Mouse (Mus musculus): ENCODE data around the gene Nptn.
"Not testable (repeated sequence)": the region's sequence is repeated elsewhere in the genome, so short reads cannot be mapped to it uniquely, and the experiment has no call there.

Gene Nptn

GRCm38 (mm10) chr9:58557457-58558455 lies 24.3 kb upstream of the Nptn start:
- DNase-seq (ENCODE audit: inconsistent age in 2 of 2, low spot score in 1 of 2) = peak in 1 of 2 experiments; percentile 39

- DNase-seq (ENCODE audit: inconsistent age in 2 of 2, low spot score in 1 of 2) = no peak
Measured at GRCm38 (mm10) chr9:58560211-58560610, 21.8 kb upstream of the Nptn start.

- DNase-seq (ENCODE audit: inconsistent age in 2 of 2, low spot score in 1 of 2) = not testable (repeated sequence)
Measured at GRCm38 (mm10) chr9:58565945-58566344, 16.1 kb upstream of the Nptn start.

GRCm38 (mm10) chr9:58567682-58568081 lies 14.4 kb upstream of the Nptn start:
- no peak for DNase-seq (ENCODE audit: inconsistent age in 2 of 2, low spot score in 1 of 2)

GRCm38 (mm10) chr9:58571001-58571400 lies 11.0 kb upstream of the Nptn start:
- no peak for DNase-seq (ENCODE audit: inconsistent age in 2 of 2, low spot score in 1 of 2)

- peak; percentile 84 to 96 for DNase-seq (ENCODE audit: inconsistent age in 2 of 2, low spot score in 1 of 2)
Measured at GRCm38 (mm10) chr9:58578669-58579068, 3.4 kb upstream of the Nptn start.

- peak in 1 of 2 experiments; percentile 49 for DNase-seq (ENCODE audit: inconsistent age in 2 of 2, low spot score in 1 of 2)
Measured at GRCm38 (mm10) chr9:58580453-58581195, 1.4 kb upstream of the Nptn start.

GRCm38 (mm10) chr9:58581283-58581930 lies 633 bp upstream of the Nptn start:
- no peak for DNase-seq (ENCODE audit: inconsistent age in 2 of 2, low spot score in 1 of 2)

GRCm38 (mm10) chr9:58582581-58583266 lies 684 bp downstream of the Nptn start:
- peak; percentile 72 to 89 for DNase-seq (ENCODE audit: inconsistent age in 2 of 2, low spot score in 1 of 2)

- peak in 1 of 2 experiments; percentile 26 for DNase-seq (ENCODE audit: inconsistent age in 2 of 2, low spot score in 1 of 2)
Measured at GRCm38 (mm10) chr9:58583267-58583641, 1.2 kb downstream of the Nptn start.

- no peak for DNase-seq (ENCODE audit: inconsistent age in 2 of 2, low spot score in 1 of 2)
Measured at GRCm38 (mm10) chr9:58584323-58584722, 2.3 kb downstream of the Nptn start.

GRCm38 (mm10) chr9:58588657-58589056 lies 6.6 kb downstream of the Nptn start:
- no peak for DNase-seq (ENCODE audit: inconsistent age in 2 of 2, low spot score in 1 of 2)

- no peak for DNase-seq (ENCODE audit: inconsistent age in 2 of 2, low spot score in 1 of 2)
Measured at GRCm38 (mm10) chr9:58595313-58595712, 13.3 kb downstream of the Nptn start.

GRCm38 (mm10) chr9:58613790-58614189 lies 31.8 kb downstream of the Nptn start:
- DNase-seq (ENCODE audit: inconsistent age in 2 of 2, low spot score in 1 of 2) = peak in 1 of 2 experiments; percentile 59

GRCm38 (mm10) chr9:58615064-58615938 lies 33.3 kb downstream of the Nptn start:
- no peak for DNase-seq (ENCODE audit: inconsistent age in 2 of 2, low spot score in 1 of 2)

- no peak for DNase-seq (ENCODE audit: inconsistent age in 2 of 2, low spot score in 1 of 2)
Measured at GRCm38 (mm10) chr9:58623009-58623408, 41.0 kb downstream of the Nptn start.

- DNase-seq (ENCODE audit: inconsistent age in 2 of 2, low spot score in 1 of 2) = no peak
Measured at GRCm38 (mm10) chr9:58627197-58627596, 45.2 kb downstream of the Nptn start.

- no peak for DNase-seq (ENCODE audit: inconsistent age in 2 of 2, low spot score in 1 of 2)
Measured at GRCm38 (mm10) chr9:58630441-58630840, 48.4 kb downstream of the Nptn start.

- DNase-seq (ENCODE audit: inconsistent age in 2 of 2, low spot score in 1 of 2) = no peak
Measured at GRCm38 (mm10) chr9:58648406-58649264, 66.6 kb downstream of the Nptn start.

Measured in adrenal gland, adult (tissue).